Mouse (Mus musculus): ENCODE results near the gene Tom1l1. TPM values are rescaled to one million over a fixed set of nuclear protein-coding genes. Genes with fewer than 3 reads are reported as not detected.

The Tom1l1 gene
- polyA plus RNA-seq, 1 experiment from 2014 or later, result 26.5 TPM

GRCm38 (mm10) chr11:90634661-90635060 is 53.5 kb downstream of the Tom1l1 start:
- Histone ChIP-seq H3K4me2 (ENCODE audit: low read length) (no peak overlapping the region), H3K9ac (ENCODE audit: low read depth, low read length) (no peak overlapping the region), H3K27ac (ENCODE audit: low read depth, low read length) (no peak overlapping the region), H3K4me3 (ENCODE audit: low read length) (no peak overlapping the region), H3K4me1 (ENCODE audit: control insufficient read depth, insufficient read depth, low read depth, low read length) (peaks cover 9% of the 10 kb centered on the region), H3K27me3 (replicated peaks; ENCODE audit: control insufficient read depth, insufficient read depth, low read length) (no peaks in the 10 kb centered on the region), H3K9me3 (ENCODE audit: control insufficient read depth, low read length) (no peaks in the 10 kb centered on the region), H3K36me3 (ENCODE audit: control insufficient read depth, insufficient read depth, low read length) (no peaks in the 10 kb centered on the region)
- WGBS, result 91% methylated on average over 3 of the region's 3 CpGs
- ATAC-seq, result no peak

DNA sequence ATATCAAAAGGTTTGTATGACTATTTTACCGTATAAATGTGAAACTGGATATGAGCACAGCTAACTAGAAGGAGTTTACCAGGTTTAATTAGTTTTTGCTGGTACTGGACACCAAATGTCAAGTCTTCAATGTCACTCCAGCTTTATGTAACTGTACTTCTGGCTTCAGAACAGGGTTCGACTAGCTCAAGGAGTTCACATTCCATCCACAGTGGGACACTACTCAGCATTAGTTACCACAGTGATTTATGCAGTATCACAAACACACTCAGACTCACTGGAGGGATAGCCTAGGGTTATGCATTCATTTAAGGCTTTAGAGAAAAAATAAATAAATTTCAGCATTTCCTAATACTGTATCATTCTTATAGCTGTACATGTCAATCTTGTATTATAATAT is 55.7 kb downstream of the Tom1l1 start:
- no peaks in the 10 kb centered on the region for H3K9me3 ChIP-seq (ENCODE audit: control insufficient read depth, low read length)
- H3K4me2 ChIP-seq (ENCODE audit: low read length), result no peak overlapping the region
- no peaks in the 10 kb centered on the region for H3K36me3 ChIP-seq (ENCODE audit: control insufficient read depth, insufficient read depth, low read length)
- ATAC-seq, result no peak
- H3K27me3 ChIP-seq (replicated peaks; ENCODE audit: control insufficient read depth, insufficient read depth, low read length), result no peaks in the 10 kb centered on the region
- no peak overlapping the region for H3K9ac ChIP-seq (ENCODE audit: low read depth, low read length)
- H3K27ac ChIP-seq (ENCODE audit: low read depth, low read length), result no peak overlapping the region
- no peak overlapping the region for H3K4me3 ChIP-seq (ENCODE audit: low read length)
- H3K4me1 ChIP-seq (ENCODE audit: control insufficient read depth, insufficient read depth, low read depth, low read length), result peaks cover 7% of the 10 kb centered on the region
- 89% methylated on average over 2 of the region's 2 CpGs for whole genome bisulfite sequencing

GRCm38 (mm10) chr11:90627751-90628150 is 60.4 kb downstream of the Tom1l1 start:
- Histone ChIP-seq H3K4me3 (ENCODE audit: low read length) (no peak overlapping the region), H3K4me2 (ENCODE audit: low read length) (no peak overlapping the region), H3K9me3 (ENCODE audit: control insufficient read depth, low read length) (no peaks in the 10 kb centered on the region), H3K27me3 (replicated peaks; ENCODE audit: control insufficient read depth, insufficient read depth, low read length) (no peaks in the 10 kb centered on the region), H3K27ac (ENCODE audit: low read depth, low read length) (no peak overlapping the region), H3K9ac (ENCODE audit: low read depth, low read length) (no peak overlapping the region), H3K4me1 (ENCODE audit: control insufficient read depth, insufficient read depth, low read depth, low read length) (no peaks in the 10 kb centered on the region), H3K36me3 (ENCODE audit: control insufficient read depth, insufficient read depth, low read length) (no peaks in the 10 kb centered on the region)
- 81% methylated on average over 1 of the region's 1 CpGs for WGBS
- no peak for ATAC-seq

DNA sequence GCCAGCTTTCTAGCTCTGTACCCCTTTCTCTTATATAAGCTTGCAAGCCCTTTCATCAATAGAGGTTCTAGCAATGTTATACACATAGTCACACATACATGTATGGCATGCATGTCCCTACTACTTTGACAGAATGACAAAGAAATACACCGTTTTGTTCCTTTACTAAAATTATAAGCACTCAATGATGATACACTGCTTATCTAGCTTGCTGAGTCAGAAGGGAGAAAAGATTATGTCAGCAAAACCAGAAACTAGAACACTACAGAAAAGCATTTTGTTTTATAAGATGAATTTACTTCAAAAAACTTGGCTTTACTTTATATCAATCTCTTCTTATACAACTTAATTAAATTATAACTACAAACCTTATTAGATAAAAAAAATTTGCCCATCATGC is 63.0 kb downstream of the Tom1l1 start:
- H3K4me2 ChIP-seq (ENCODE audit: low read length), result no peak overlapping the region
- H3K27me3 ChIP-seq (replicated peaks; ENCODE audit: control insufficient read depth, insufficient read depth, low read length), result no peaks in the 10 kb centered on the region
- ATAC-seq, result no peak
- no peak overlapping the region for H3K4me3 ChIP-seq (ENCODE audit: low read length)
- H3K36me3 ChIP-seq (ENCODE audit: control insufficient read depth, insufficient read depth, low read length), result no peaks in the 10 kb centered on the region
- H3K27ac ChIP-seq (ENCODE audit: low read depth, low read length), result no peak overlapping the region
- H3K4me1 ChIP-seq (ENCODE audit: control insufficient read depth, insufficient read depth, low read depth, low read length), result no peaks in the 10 kb centered on the region
- WGBS, result 86% methylated on average over 1 of the region's 1 CpGs
- H3K9me3 ChIP-seq (ENCODE audit: control insufficient read depth, low read length), result no peaks in the 10 kb centered on the region
- no peak overlapping the region for H3K9ac ChIP-seq (ENCODE audit: low read depth, low read length)

DNA sequence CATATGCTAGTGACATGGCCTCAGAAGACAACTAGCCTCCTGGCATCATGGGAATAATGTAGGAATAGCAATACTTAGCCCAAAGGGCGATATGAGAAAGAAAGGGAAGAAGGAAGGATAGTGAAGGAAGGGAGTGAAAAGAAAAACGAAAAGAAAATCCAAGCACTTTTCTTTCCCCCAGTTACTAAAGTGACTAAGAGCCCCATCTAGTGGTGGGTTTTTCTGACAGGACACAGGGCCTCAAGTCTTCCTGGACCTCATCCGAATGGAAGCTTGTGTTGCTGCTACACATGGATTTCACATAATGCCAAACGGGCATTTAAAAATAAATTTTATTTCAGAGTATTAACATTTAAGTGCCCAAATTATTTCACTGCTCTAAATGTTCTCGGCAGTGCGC is 64.7 kb downstream of the Tom1l1 start:
- no peaks in the 10 kb centered on the region for H3K9me3 ChIP-seq (ENCODE audit: control insufficient read depth, low read length)
- no peak for ATAC-seq
- WGBS, result 59% methylated on average over 6 of the region's 6 CpGs
- H3K36me3 ChIP-seq (ENCODE audit: control insufficient read depth, insufficient read depth, low read length), result no peaks in the 10 kb centered on the region
- H3K4me1 ChIP-seq (ENCODE audit: control insufficient read depth, insufficient read depth, low read depth, low read length), result no peaks in the 10 kb centered on the region
- H3K9ac ChIP-seq (ENCODE audit: low read depth, low read length), result no peak overlapping the region
- H3K4me3 ChIP-seq (ENCODE audit: low read length), result no peak overlapping the region
- no peak overlapping the region for H3K4me2 ChIP-seq (ENCODE audit: low read length)
- no peak overlapping the region for H3K27ac ChIP-seq (ENCODE audit: low read depth, low read length)
- H3K27me3 ChIP-seq (replicated peaks; ENCODE audit: control insufficient read depth, insufficient read depth, low read length), result no peaks in the 10 kb centered on the region

DNA sequence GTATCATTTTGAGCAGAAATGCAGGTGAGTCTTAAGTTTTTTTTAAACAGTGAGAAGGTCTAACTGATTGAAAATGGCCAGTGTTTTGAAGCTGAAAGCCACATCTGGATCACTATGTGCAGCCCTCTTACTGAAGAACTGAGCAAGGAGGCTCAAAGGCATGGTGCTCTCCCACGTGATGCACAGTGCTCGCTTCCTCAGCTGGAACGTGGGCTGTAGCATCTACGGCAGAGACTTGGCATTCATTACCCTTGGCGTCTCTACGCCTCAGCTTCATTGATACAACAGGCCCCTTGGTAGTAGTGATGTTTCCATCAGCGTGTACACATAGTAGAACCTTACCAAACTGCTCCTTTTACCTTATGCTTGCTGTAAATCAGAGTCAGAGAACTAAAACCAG is 65.7 kb downstream of the Tom1l1 start:
- Histone ChIP-seq H3K27ac (ENCODE audit: low read depth, low read length) (no peak overlapping the region), H3K9me3 (ENCODE audit: control insufficient read depth, low read length) (no peaks in the 10 kb centered on the region)

GRCm38 (mm10) chr11:90622044-90622443 is 66.1 kb downstream of the Tom1l1 start:
- Histone ChIP-seq H3K27me3 (replicated peaks; ENCODE audit: control insufficient read depth, insufficient read depth, low read length) (no peaks in the 10 kb centered on the region), H3K36me3 (ENCODE audit: control insufficient read depth, insufficient read depth, low read length) (no peaks in the 10 kb centered on the region), H3K9me3 (ENCODE audit: control insufficient read depth, low read length) (no peaks in the 10 kb centered on the region), H3K4me2 (ENCODE audit: low read length) (no peak overlapping the region), H3K4me1 (ENCODE audit: control insufficient read depth, insufficient read depth, low read depth, low read length) (no peaks in the 10 kb centered on the region), H3K27ac (ENCODE audit: low read depth, low read length) (no peak overlapping the region), H3K4me3 (ENCODE audit: low read length) (no peak overlapping the region), H3K9ac (ENCODE audit: low read depth, low read length) (no peak overlapping the region)
- peak; percentile 50; the same call in 1 of the 2 replicates for ATAC-seq
- WGBS, result 75% methylated on average over 12 of the region's 12 CpGs

More for the DNA sequence above, 65.7 kb downstream of the Tom1l1 start:
- no peak overlapping the region for H3K9ac ChIP-seq (ENCODE audit: low read depth, low read length)
- ATAC-seq, result no peak
- no peaks in the 10 kb centered on the region for H3K36me3 ChIP-seq (ENCODE audit: control insufficient read depth, insufficient read depth, low read length)
- 70% methylated on average over 7 of the region's 7 CpGs for WGBS
- H3K4me1 ChIP-seq (ENCODE audit: control insufficient read depth, insufficient read depth, low read depth, low read length), result no peaks in the 10 kb centered on the region
- no peaks in the 10 kb centered on the region for H3K27me3 ChIP-seq (replicated peaks; ENCODE audit: control insufficient read depth, insufficient read depth, low read length)
- H3K4me2 ChIP-seq (ENCODE audit: low read length), result no peak overlapping the region
- no peak overlapping the region for H3K4me3 ChIP-seq (ENCODE audit: low read length)

GRCm38 (mm10) chr11:90616431-90616830 is 71.7 kb downstream of the Tom1l1 start:
- no peak overlapping the region for H3K4me2 ChIP-seq (ENCODE audit: low read length)
- no peak overlapping the region for H3K4me3 ChIP-seq (ENCODE audit: low read length)
- no peaks in the 10 kb centered on the region for H3K9me3 ChIP-seq (ENCODE audit: control insufficient read depth, low read length)
- ATAC-seq, result no peak
- no peaks in the 10 kb centered on the region for H3K36me3 ChIP-seq (ENCODE audit: control insufficient read depth, insufficient read depth, low read length)
- H3K27me3 ChIP-seq (replicated peaks; ENCODE audit: control insufficient read depth, insufficient read depth, low read length), result no peaks in the 10 kb centered on the region
- H3K27ac ChIP-seq (ENCODE audit: low read depth, low read length), result no peak overlapping the region
- no peak overlapping the region for H3K9ac ChIP-seq (ENCODE audit: low read depth, low read length)
- no peaks in the 10 kb centered on the region for H3K4me1 ChIP-seq (ENCODE audit: control insufficient read depth, insufficient read depth, low read depth, low read length)

GRCm38 (mm10) chr11:90614743-90615142 is 73.4 kb downstream of the Tom1l1 start:
- WGBS, result 92% methylated on average over 6 of the region's 6 CpGs
- no peaks in the 10 kb centered on the region for H3K27me3 ChIP-seq (replicated peaks; ENCODE audit: control insufficient read depth, insufficient read depth, low read length)
- H3K4me2 ChIP-seq (ENCODE audit: low read length), result no peak overlapping the region
- H3K4me3 ChIP-seq (ENCODE audit: low read length), result no peak overlapping the region
- H3K4me1 ChIP-seq (ENCODE audit: control insufficient read depth, insufficient read depth, low read depth, low read length), result no peaks in the 10 kb centered on the region
- H3K9me3 ChIP-seq (ENCODE audit: control insufficient read depth, low read length), result no peaks in the 10 kb centered on the region
- H3K9ac ChIP-seq (ENCODE audit: low read depth, low read length), result no peak overlapping the region
- H3K27ac ChIP-seq (ENCODE audit: low read depth, low read length), result no peak overlapping the region
- ATAC-seq, result no peak
- H3K36me3 ChIP-seq (ENCODE audit: control insufficient read depth, insufficient read depth, low read length), result no peaks in the 10 kb centered on the region

DNA sequence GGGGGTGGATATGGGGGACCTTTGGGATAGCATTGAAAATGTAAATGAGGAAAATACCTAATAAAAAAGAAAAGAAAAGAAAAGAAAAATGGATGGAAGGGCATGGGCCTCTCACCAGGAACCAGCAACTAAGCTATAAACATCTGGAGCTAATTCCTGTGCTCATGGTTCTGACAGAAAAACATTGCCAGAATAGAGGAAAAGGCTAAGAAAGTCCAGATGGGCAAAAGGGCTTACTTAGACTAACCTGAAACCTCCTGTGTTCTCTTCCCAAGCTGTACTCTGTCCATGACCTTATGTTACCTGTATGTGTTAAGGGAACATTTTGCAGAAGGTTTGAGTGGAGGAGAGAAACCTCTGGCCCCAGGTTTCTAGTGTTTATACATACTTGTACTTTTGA is 76.0 kb downstream of the Tom1l1 start:
- Histone ChIP-seq H3K27ac (ENCODE audit: low read depth, low read length) (no peak overlapping the region), H3K4me2 (ENCODE audit: low read length) (no peak overlapping the region), H3K4me1 (ENCODE audit: control insufficient read depth, insufficient read depth, low read depth, low read length) (no peaks in the 10 kb centered on the region), H3K27me3 (replicated peaks; ENCODE audit: control insufficient read depth, insufficient read depth, low read length) (no peaks in the 10 kb centered on the region), H3K9me3 (ENCODE audit: control insufficient read depth, low read length) (no peaks in the 10 kb centered on the region), H3K36me3 (ENCODE audit: control insufficient read depth, insufficient read depth, low read length) (no peaks in the 10 kb centered on the region), H3K9ac (ENCODE audit: low read depth, low read length) (no peak overlapping the region), H3K4me3 (ENCODE audit: low read length) (no peak overlapping the region)
- ATAC-seq, result no peak

All from hindbrain, embryonic 16.5 days (tissue).